Mouse (Mus musculus): ENCODE measurements around the gene Olfr508.
"Not testable (repeated sequence)": the region's sequence is repeated elsewhere in the genome, so short reads cannot be mapped to it uniquely, and the experiment has no call there.

Olfr508 gene
- long read RNA-seq, experiment 1, result 0 reads
- long read RNA-seq, experiment 2, result 0 reads

- intact Hi-C loops (cut with DNase I), result no loop called here
Measured at GRCm38 (mm10) chr7:108629694-108630093, at the start of gene Olfr508. TSS of gene Olfr508 (plus strand) at chr7:108629994.

GRCm38 (mm10) chr7:108589797-108590196 is 40.0 kb upstream of the Olfr508 start:
- intact Hi-C loops (cut with DNase I), result no loop called here

GRCm38 (mm10) chr7:108601916-108602315 is 27.9 kb upstream of the Olfr508 start:
- intact Hi-C loops (cut with DNase I), result not testable (repeated sequence)

GRCm38 (mm10) chr7:108610487-108610886 is 19.3 kb upstream of the Olfr508 start, which contains the start of gene Olfr506:
TSS of gene Olfr506 (plus strand) at chr7:108610787.
- intact Hi-C loops (cut with DNase I), result no loop called here

GRCm38 (mm10) chr7:108614110-108614509 is 15.7 kb upstream of the Olfr508 start:
- intact Hi-C loops (cut with DNase I), result no loop called here

GRCm38 (mm10) chr7:108616781-108617180 is 13.0 kb upstream of the Olfr508 start:
- intact Hi-C loops (cut with DNase I), result not testable (repeated sequence)

GRCm38 (mm10) chr7:108621514-108621913 is 8.3 kb upstream of the Olfr508 start, which contains the start of gene Olfr507:
TSS of gene Olfr507 (plus strand) at chr7:108621814.
- intact Hi-C loops (cut with DNase I), result no loop called here

- intact Hi-C loops (cut with DNase I), result no loop called here
Measured at GRCm38 (mm10) chr7:108651806-108652205, 22.0 kb downstream of the Olfr508 start, which contains the start of gene Olfr509. TSS of gene Olfr509 (minus strand) at chr7:108651906.

GRCm38 (mm10) chr7:108662419-108662818 is 32.6 kb downstream of the Olfr508 start:
- intact Hi-C loops (cut with DNase I), result no loop called here

GRCm38 (mm10) chr7:108666118-108666517 is 36.3 kb downstream of the Olfr508 start, which contains the start of gene Olfr510:
TSS of gene Olfr510 (plus strand) at chr7:108666418.
- intact Hi-C loops (cut with DNase I), result no loop called here

GRCm38 (mm10) chr7:108671058-108671457 is 41.3 kb downstream of the Olfr508 start:
- intact Hi-C loops (cut with DNase I), result no loop called here

- intact Hi-C loops (cut with DNase I), result no loop called here
Measured at GRCm38 (mm10) chr7:108678886-108679285, 49.1 kb downstream of the Olfr508 start.
